Mouse (Mus musculus) forebrain, embryonic 16.5 days (tissue): ENCODE data around the gene C1qtnf2. TPM values are rescaled to one million over a fixed set of nuclear protein-coding genes. Genes with fewer than 3 reads are reported as not detected.

Experiments
- ATAC-seq: fragments of 200-750 bp; cut with Nextera tagmentation; 2 replicates; pipeline ENCODE4 v1.8.0; 2017; ENCODE audit warnings: mild to moderate bottlenecking, moderate library complexity
- H3K27ac ChIP-seq: fragments of 300-500 bp; sonication (generic); 2 replicates; pipeline ENCODE4 v1.5.1; 2014; ENCODE audit warnings: low read length, control low read depth
- H3K27me3 ChIP-seq: fragments of 300-500 bp; sonication (generic); replicated peaks from 2 replicates; pipeline ENCODE4 v1.6.1; 2014; ENCODE audit warnings: low read length; ENCODE audit not compliant: control insufficient read depth, insufficient read depth
- H3K36me3 ChIP-seq: fragments of 300-500 bp; sonication (generic); 2 replicates; pipeline ENCODE4 v1.6.1; 2014; ENCODE audit not compliant: control insufficient read depth, insufficient read depth
- H3K4me1 ChIP-seq: fragments of 300-500 bp; sonication (generic); replicated peaks from 2 replicates; pipeline ENCODE4 v1.6.1; 2014; ENCODE audit warnings: low read length; ENCODE audit not compliant: control insufficient read depth, insufficient read depth
- H3K4me2 ChIP-seq: fragments of 300-500 bp; sonication (generic); 2 replicates; pipeline ENCODE4 v1.6.1; 2014; ENCODE audit warnings: mild to moderate bottlenecking, low read length, control low read depth
- H3K4me3 ChIP-seq: fragments of 300-500 bp; sonication (generic); replicated peaks from 2 replicates; pipeline ENCODE4 v1.5.1; 2014; ENCODE audit warnings: mild to moderate bottlenecking, low read length, control low read depth
- H3K9ac ChIP-seq: fragments of 300-500 bp; sonication (generic); replicated peaks from 2 replicates; pipeline ENCODE4 v1.6.1; 2014; ENCODE audit warnings: low read depth, low read length, control low read depth
- H3K9me3 ChIP-seq: fragments of 300-500 bp; sonication (generic); 2 replicates; pipeline ENCODE4 v1.6.1; 2016; ENCODE audit warnings: low read length; ENCODE audit not compliant: control insufficient read depth
- WGBS: fragments of 180-500 bp; shearing (Covaris S2); extraction: QIAGEN DNeasy Blood & Tissue Kit; methylation state at CpG from one replicate; pipeline ENCODE4 v1.1.7; 2014; 5-methylcytosine and 5-hydroxymethylcytosine counted together
- polyA plus RNA-seq: library from polyadenylated mRNA; unstranded; fragments of >200 nt; fragmentation: Nextera tagmentation; extraction: Ambion mirVana; gene quantifications from 2 replicates; pipeline ENCODE4 v1.2.1, GENCODE M21; 2015

The C1qtnf2 gene
- polyA plus RNA-seq, 1 experiment from 2014 or later: 5.9 TPM

- 42% methylated on average over 3 of the region's 3 CpGs for WGBS
- Histone ChIP-seq H3K4me2 (no peak overlapping the region), H3K9ac (no peak overlapping the region), H3K36me3 (no peaks in the 10 kb centered on the region), H3K4me3 (no peak overlapping the region), H3K27ac (no peak overlapping the region), H3K4me1 (no peaks in the 10 kb centered on the region), H3K27me3 (no peaks in the 10 kb centered on the region), H3K9me3 (no peaks in the 10 kb centered on the region)
- no peak for ATAC-seq
Measured at GRCm38 (mm10) chr11:43495532-43495931, 21.5 kb downstream of the C1qtnf2 start.

GRCm38 (mm10) chr11:43501256-43501655 is 27.2 kb downstream of the C1qtnf2 start:
- H3K4me1 ChIP-seq: no peaks in the 10 kb centered on the region
- no peaks in the 10 kb centered on the region for H3K9me3 ChIP-seq
- H3K27me3 ChIP-seq: no peaks in the 10 kb centered on the region
- H3K27ac ChIP-seq: no peak overlapping the region
- H3K4me3 ChIP-seq: no peak overlapping the region
- no peak overlapping the region for H3K9ac ChIP-seq
- ATAC-seq: no peak
- no peak overlapping the region for H3K4me2 ChIP-seq
- H3K36me3 ChIP-seq: no peaks in the 10 kb centered on the region
- 74% methylated on average over 6 of the region's 6 CpGs for WGBS

DNA sequence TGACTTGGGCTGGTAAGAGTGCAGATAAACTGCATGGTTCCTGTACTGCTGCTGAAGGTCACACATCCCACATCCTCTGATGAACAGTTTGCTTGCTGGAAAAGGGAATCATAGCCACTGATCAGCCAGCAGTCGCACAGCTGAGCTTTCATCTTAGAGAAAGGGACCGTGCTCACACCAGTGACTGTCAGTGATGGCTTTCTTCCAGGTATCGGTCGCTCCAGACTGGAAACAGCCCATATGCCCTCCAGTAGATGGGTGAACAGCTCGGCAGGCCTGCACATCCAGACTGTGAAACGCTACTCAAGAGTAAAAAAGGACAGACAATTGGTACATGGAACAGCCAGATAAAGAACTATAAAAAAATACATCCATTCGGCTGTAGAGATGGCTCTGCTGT is 31.1 kb downstream of the C1qtnf2 start:
- Histone ChIP-seq H3K4me1 (no peaks in the 10 kb centered on the region), H3K9ac (no peak overlapping the region), H3K27ac (no peak overlapping the region), H3K36me3 (no peaks in the 10 kb centered on the region), H3K4me3 (no peak overlapping the region), H3K4me2 (no peak overlapping the region), H3K27me3 (no peaks in the 10 kb centered on the region), H3K9me3 (no peaks in the 10 kb centered on the region)
- WGBS: 60% methylated on average over 7 of the region's 7 CpGs
- no peak for ATAC-seq

DNA sequence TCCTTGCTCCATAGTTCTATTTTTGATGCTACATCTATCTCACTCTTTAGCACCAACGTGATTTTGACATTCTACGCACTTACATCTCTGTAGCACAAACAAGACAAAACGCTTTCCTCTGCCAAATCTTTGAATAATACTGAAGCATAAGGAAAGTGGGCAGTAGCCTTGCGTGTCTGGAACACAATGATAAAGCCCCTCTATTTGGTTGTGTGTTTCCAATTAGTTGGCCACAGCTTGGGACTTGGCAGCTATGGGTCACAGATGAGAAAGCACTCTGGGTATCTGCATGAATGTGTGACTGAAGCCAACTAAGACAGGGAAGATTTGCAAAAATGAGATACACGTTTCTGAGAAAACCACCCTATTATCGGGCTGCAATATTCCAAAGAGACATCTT is 33.9 kb downstream of the C1qtnf2 start:
- no peak overlapping the region for H3K4me2 ChIP-seq

DNA sequence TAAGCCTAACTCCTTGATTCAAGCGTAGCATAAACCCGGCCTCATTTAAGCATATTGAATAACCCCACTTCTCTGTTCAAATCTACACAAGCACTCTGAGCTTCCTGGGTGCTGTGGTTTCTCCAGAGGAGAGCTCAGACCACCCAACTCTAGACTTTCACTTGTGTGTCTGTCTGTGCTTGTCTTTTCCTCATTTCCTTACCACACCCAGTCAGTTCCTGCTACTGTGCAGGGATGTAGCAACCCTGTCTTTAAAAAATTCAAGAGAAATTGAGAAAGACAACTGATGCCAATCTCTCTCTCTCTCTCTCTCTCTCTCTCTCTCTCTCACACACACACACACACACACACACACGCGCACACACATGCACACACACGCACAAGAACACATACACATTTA is 35.8 kb downstream of the C1qtnf2 start:
- Histone ChIP-seq H3K4me3 (no peak overlapping the region), H3K9ac (no peak overlapping the region), H3K27ac (no peak overlapping the region), H3K4me1 (no peaks in the 10 kb centered on the region), H3K27me3 (no peaks in the 10 kb centered on the region), H3K4me2 (no peak overlapping the region), H3K36me3 (no peaks in the 10 kb centered on the region), H3K9me3 (no peaks in the 10 kb centered on the region)
- ATAC-seq: no peak
- WGBS: 95% methylated on average over 5 of the region's 5 CpGs

More for the DNA sequence above, 33.9 kb downstream of the C1qtnf2 start:
- no peaks in the 10 kb centered on the region for H3K4me1 ChIP-seq
- no peaks in the 10 kb centered on the region for H3K36me3 ChIP-seq
- WGBS: 77% methylated on average over 6 of the region's 6 CpGs
- H3K9ac ChIP-seq: no peak overlapping the region
- no peak for ATAC-seq
- H3K9me3 ChIP-seq: no peaks in the 10 kb centered on the region
- no peak overlapping the region for H3K4me3 ChIP-seq
- H3K27ac ChIP-seq: no peak overlapping the region
- H3K27me3 ChIP-seq: no peaks in the 10 kb centered on the region

GRCm38 (mm10) chr11:43512661-43513190 is 38.6 kb downstream of the C1qtnf2 start:
- Histone ChIP-seq H3K27me3 (no peaks in the 10 kb centered on the region), H3K9ac (no peak overlapping the region), H3K36me3 (no peaks in the 10 kb centered on the region), H3K4me3 (no peak overlapping the region), H3K9me3 (no peaks in the 10 kb centered on the region), H3K4me2 (no peak overlapping the region), H3K27ac (no peak overlapping the region), H3K4me1 (no peaks in the 10 kb centered on the region)
- 79% methylated on average over 2 of the region's 2 CpGs for WGBS
- no peak for ATAC-seq

DNA sequence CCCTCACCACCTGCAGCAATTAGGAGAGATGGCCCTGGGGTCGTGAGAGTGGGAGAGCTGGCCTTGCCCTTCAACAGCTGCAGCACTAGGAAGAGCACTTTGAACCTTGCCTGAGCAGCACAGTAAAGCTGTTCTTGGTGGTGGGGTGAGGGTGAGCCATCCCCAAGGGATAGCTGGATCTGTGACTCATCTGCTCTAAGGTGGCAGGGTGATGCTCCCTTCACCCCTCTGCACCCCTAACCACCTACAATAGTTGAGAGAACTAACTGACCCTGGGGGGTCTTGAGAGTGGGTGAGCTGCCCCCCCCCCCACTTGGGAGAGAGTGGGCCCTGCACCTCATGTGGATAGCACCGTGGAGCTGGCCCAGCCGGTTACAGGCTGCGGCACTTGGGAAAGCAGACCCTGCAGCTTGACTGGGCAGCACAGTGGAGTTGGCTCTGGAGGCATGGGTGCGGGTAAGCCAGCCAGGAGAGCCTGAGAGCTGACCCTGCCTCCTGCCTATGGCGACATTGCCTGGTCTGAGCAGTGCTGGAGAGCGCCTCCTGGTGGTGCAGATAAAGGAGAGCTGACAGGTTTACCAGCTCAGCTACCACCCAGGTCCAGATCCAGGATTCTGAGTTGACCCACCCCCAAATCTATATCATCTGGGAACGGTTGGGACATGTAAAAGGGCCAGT is 42.4 kb downstream of the C1qtnf2 start:
- Histone ChIP-seq H3K27ac (no peak overlapping the region), H3K4me1 (no peaks in the 10 kb centered on the region), H3K9ac (no peak overlapping the region), H3K4me3 (no peak overlapping the region), H3K4me2 (no peak overlapping the region), H3K36me3 (no peaks in the 10 kb centered on the region), H3K27me3 (no peaks in the 10 kb centered on the region), H3K9me3 (no peaks in the 10 kb centered on the region)
- WGBS: 42% methylated on average over 8 of the region's 8 CpGs
- ATAC-seq: no peak

GRCm38 (mm10) chr11:43517641-43518040 is 43.6 kb downstream of the C1qtnf2 start:
- ATAC-seq: no peak
- no peak overlapping the region for H3K9ac ChIP-seq
- H3K4me1 ChIP-seq: no peaks in the 10 kb centered on the region
- no peaks in the 10 kb centered on the region for H3K36me3 ChIP-seq
- no peak overlapping the region for H3K27ac ChIP-seq
- H3K27me3 ChIP-seq: no peaks in the 10 kb centered on the region
- H3K9me3 ChIP-seq: no peaks in the 10 kb centered on the region
- 77% methylated on average over 11 of the region's 11 CpGs for WGBS
- H3K4me2 ChIP-seq: no peak overlapping the region
- no peak overlapping the region for H3K4me3 ChIP-seq

DNA sequence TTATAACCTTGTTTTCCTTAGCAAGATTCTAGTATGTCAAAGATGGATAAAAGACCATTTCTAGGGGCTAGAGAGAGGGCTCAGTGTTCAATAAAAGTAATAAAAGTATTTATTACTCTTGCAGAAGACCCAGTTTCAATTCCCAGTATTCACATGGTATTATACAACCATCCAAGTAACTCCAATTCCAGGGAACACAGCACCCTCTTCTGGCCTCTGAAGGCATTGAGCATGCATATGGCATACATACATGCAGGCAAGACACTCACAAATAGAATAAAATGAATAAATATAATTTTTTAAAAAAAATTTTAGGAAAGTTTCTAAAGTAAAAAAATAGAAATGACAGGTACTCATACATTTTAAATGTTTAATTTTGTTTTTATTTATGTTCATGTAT is 44.0 kb downstream of the C1qtnf2 start:
- no peak overlapping the region for H3K27ac ChIP-seq
- H3K36me3 ChIP-seq: no peaks in the 10 kb centered on the region
- H3K4me2 ChIP-seq: no peak overlapping the region
- no peaks in the 10 kb centered on the region for H3K4me1 ChIP-seq
- no peak overlapping the region for H3K9ac ChIP-seq
- no peaks in the 10 kb centered on the region for H3K27me3 ChIP-seq
- H3K9me3 ChIP-seq: no peaks in the 10 kb centered on the region
- no peak overlapping the region for H3K4me3 ChIP-seq
- no peak for ATAC-seq

GRCm38 (mm10) chr11:43518821-43519220 is 44.7 kb downstream of the C1qtnf2 start:
- no peak overlapping the region for H3K4me2 ChIP-seq
- no peaks in the 10 kb centered on the region for H3K9me3 ChIP-seq
- H3K27me3 ChIP-seq: no peaks in the 10 kb centered on the region
- no peak overlapping the region for H3K27ac ChIP-seq
- ATAC-seq: no peak
- H3K36me3 ChIP-seq: no peaks in the 10 kb centered on the region
- no peak overlapping the region for H3K9ac ChIP-seq
- H3K4me1 ChIP-seq: no peaks in the 10 kb centered on the region
- no peak overlapping the region for H3K4me3 ChIP-seq
